Mouse (Mus musculus) liver, embryonic 15.5 days (tissue): ENCODE measurements around the gene Smyd2. TPM values are rescaled to one million over a fixed set of nuclear protein-coding genes. Genes with fewer than 3 reads are reported as not detected.

Experiments
- ATAC-seq: fragments of 200-750 bp; cut with Nextera tagmentation; 2 replicates; pipeline ENCODE4 v1.8.0; 2017; ENCODE audit warnings: moderate number of reproducible peaks, mild to moderate bottlenecking, moderate library complexity; ENCODE audit not compliant: insufficient read depth
- H3K27ac ChIP-seq: fragments of 300-500 bp; sonication (generic); replicated peaks from 2 replicates; pipeline ENCODE4 v1.5.1; 2015; ENCODE audit warnings: mild to moderate bottlenecking, inconsistent platforms
- H3K27me3 ChIP-seq: fragments of 300-500 bp; sonication (generic); 2 replicates; pipeline ENCODE4 v1.6.1; 2015; ENCODE audit warnings: mild to moderate bottlenecking, inconsistent platforms
- H3K36me3 ChIP-seq: fragments of 300-500 bp; sonication (generic); replicated peaks from 2 replicates; pipeline ENCODE4 v1.6.1; 2015; ENCODE audit warnings: moderate library complexity, mild to moderate bottlenecking, inconsistent platforms
- H3K4me1 ChIP-seq: fragments of 300-500 bp; sonication (generic); replicated peaks from 2 replicates; pipeline ENCODE4 v1.6.1; 2015; ENCODE audit warnings: inconsistent platforms
- H3K4me2 ChIP-seq: fragments of 300-500 bp; sonication (generic); 2 replicates; pipeline ENCODE4 v1.6.1; 2015; ENCODE audit warnings: moderate library complexity, mild to moderate bottlenecking, inconsistent platforms
- H3K4me3 ChIP-seq: fragments of 300-500 bp; sonication (generic); replicated peaks from 2 replicates; pipeline ENCODE4 v1.5.1; 2015; ENCODE audit warnings: mild to moderate bottlenecking, inconsistent platforms
- H3K9ac ChIP-seq: fragments of 300-500 bp; sonication (generic); 2 replicates; pipeline ENCODE4 v1.6.1; 2015; ENCODE audit warnings: moderate library complexity, mild to moderate bottlenecking, inconsistent platforms
- H3K9me3 ChIP-seq: fragments of 300-500 bp; sonication (generic); replicated peaks from 2 replicates; pipeline ENCODE4 v1.6.1; 2016; ENCODE audit warnings: inconsistent platforms
- WGBS: fragments of 180-500 bp; shearing (Covaris S2); methylation state at CpG from one replicate; pipeline ENCODE4 v1.1.7; 2015; ENCODE audit warnings: mixed read lengths; ENCODE audit not compliant: insufficient replicate concordance; 5-methylcytosine and 5-hydroxymethylcytosine counted together
- polyA plus RNA-seq: library from polyadenylated mRNA; unstranded; fragments of >200 nt; fragmentation: Nextera tagmentation; extraction: Ambion mirVana; gene quantifications from 2 replicates; pipeline ENCODE4 v1.2.1, GENCODE M21; 2015

Smyd2 gene
- 27.2 and 28.0 TPM in 2 replicates for polyA plus RNA-seq

GRCm38 (mm10) chr1:189921818-189922592 lies at the start of gene Smyd2:
TSS of gene Smyd2 (minus strand) at chr1:189922363.
- Histone ChIP-seq H3K9ac (peak within 1 kb of the TSS; percentile 56), H3K27me3 (no peaks in the 10 kb centered on the region), H3K9me3 (no peaks in the 10 kb centered on the region), H3K36me3 (no peaks in the 10 kb centered on the region), H3K4me3 (peak within 1 kb of the TSS; percentile 68), H3K27ac (peak within 1 kb of the TSS; percentile 38; the same call in 1 of the 2 replicates), H3K4me2 (peak within 1 kb of the TSS; percentile 92), H3K4me1 (peaks cover 20% of the 10 kb centered on the region)
- peak; percentile 92 for ATAC-seq
- under 1% methylated on average over 77 of the region's 90 CpGs for WGBS

GRCm38 (mm10) chr1:189970381-189970780 lies 48.2 kb upstream of the Smyd2 start:
- no peak for ATAC-seq
- Histone ChIP-seq H3K9me3 (no peaks in the 10 kb centered on the region), H3K27ac (no peak overlapping the region), H3K4me1 (no peaks in the 10 kb centered on the region), H3K4me3 (no peak overlapping the region), H3K36me3 (no peaks in the 10 kb centered on the region), H3K27me3 (no peaks in the 10 kb centered on the region), H3K9ac (no peak overlapping the region), H3K4me2 (no peak overlapping the region)
- 64% methylated on average over 8 of the region's 8 CpGs for WGBS

GRCm38 (mm10) chr1:189968027-189968426 lies 45.9 kb upstream of the Smyd2 start:
- Histone ChIP-seq H3K27me3 (no peaks in the 10 kb centered on the region), H3K36me3 (no peaks in the 10 kb centered on the region), H3K27ac (no peak overlapping the region), H3K9me3 (no peaks in the 10 kb centered on the region), H3K4me2 (no peak overlapping the region), H3K9ac (no peak overlapping the region), H3K4me1 (no peaks in the 10 kb centered on the region), H3K4me3 (no peak overlapping the region)
- no peak for ATAC-seq
- 49% methylated on average over 4 of the region's 4 CpGs for WGBS

DNA sequence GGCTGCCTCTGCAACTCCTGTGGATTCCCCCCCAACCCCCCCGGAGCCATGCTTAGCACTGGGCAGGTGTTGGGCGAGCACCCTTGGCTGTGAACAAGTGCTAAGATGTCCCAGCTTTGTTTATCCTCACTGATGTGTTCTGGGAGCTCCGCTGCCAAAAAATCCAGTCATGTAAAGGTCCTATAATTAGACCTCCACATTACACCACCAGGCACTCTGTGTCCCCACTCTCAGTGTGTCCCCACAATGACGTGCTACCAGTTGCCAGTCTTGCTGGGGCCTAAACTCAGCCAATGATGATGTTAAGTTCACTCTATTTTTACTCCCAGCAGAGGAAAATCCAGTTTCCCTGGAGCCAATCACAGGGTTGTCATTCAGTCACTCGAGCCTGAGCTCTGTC lies 38.3 kb upstream of the Smyd2 start:
- no peaks in the 10 kb centered on the region for H3K4me1 ChIP-seq
- H3K4me3 ChIP-seq = no peak overlapping the region
- no peaks in the 10 kb centered on the region for H3K9me3 ChIP-seq
- no peak overlapping the region for H3K27ac ChIP-seq
- ATAC-seq = no peak
- no peaks in the 10 kb centered on the region for H3K27me3 ChIP-seq
- H3K36me3 ChIP-seq = no peaks in the 10 kb centered on the region
- no peak overlapping the region for H3K4me2 ChIP-seq
- 51% methylated on average over 5 of the region's 5 CpGs for WGBS
- no peak overlapping the region for H3K9ac ChIP-seq

DNA sequence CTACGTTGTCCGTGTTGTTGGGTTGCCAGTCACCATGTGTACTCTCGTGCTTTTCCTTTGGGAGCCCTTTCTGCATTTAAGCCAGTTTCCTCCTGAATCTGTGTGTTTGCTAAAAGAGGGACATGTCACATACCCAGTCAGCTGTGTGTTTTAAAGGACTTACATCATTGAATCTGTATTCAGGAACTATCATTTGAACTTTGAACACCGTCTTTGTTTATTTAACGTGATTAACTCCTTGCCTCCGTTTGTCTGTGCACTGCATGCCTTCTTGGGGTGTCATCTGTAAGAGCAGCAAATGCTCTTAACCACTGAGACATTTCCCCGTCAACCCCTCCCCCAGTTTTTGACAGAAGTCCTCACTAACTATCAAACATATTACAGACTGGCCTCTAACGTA lies 37.6 kb upstream of the Smyd2 start:
- Histone ChIP-seq H3K27ac (no peak overlapping the region), H3K9me3 (no peaks in the 10 kb centered on the region), H3K36me3 (no peaks in the 10 kb centered on the region), H3K4me1 (no peaks in the 10 kb centered on the region), H3K27me3 (no peaks in the 10 kb centered on the region), H3K4me2 (no peak overlapping the region), H3K4me3 (no peak overlapping the region), H3K9ac (no peak overlapping the region)
- no peak for ATAC-seq
- whole genome bisulfite sequencing = 66% methylated on average over 8 of the region's 8 CpGs

DNA sequence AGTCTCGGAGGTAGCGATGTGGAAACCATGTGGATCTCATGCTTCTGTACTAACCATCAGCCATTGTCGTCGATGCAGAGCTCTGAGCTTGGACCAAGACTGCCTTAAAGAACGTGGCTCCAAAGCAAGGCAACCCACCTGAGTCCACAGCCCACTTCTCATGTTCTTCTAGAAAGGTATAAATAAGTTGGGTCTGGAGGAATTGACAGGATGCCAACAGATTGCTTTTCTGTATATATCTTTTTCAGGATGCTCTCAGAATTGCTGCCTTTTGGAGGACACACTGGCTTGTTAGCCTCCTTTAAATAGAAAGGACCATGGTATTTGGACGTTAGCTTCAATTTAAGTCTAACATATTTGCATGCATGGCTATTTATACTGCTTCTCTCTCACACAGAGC lies 29.7 kb upstream of the Smyd2 start:
- Histone ChIP-seq H3K27ac (no peak overlapping the region), H3K27me3 (no peaks in the 10 kb centered on the region), H3K4me2 (no peak overlapping the region), H3K4me3 (no peak overlapping the region), H3K9ac (no peak overlapping the region), H3K36me3 (no peaks in the 10 kb centered on the region), H3K9me3 (no peaks in the 10 kb centered on the region), H3K4me1 (no peaks in the 10 kb centered on the region)
- WGBS = 62% methylated on average over 6 of the region's 6 CpGs
- no peak for ATAC-seq

DNA sequence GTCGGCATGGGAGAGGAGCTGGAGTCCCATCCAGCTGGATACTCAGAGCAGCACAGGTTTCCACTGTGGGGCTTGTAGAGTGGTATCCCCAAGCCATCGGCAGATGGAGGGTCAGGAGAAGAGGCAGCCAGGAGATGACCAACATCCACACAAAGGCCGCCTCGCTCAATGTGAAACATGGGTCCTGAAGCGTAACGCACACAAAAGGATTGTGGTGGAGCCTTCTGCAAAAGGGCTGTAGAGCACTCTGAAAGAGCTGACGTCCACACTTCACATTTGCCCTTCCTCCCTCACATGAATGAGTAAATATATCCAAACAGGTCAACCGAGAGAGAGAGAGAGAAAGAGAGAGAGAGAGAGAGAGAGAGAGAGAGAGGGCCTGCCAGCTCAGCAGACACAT lies 25.2 kb upstream of the Smyd2 start:
- Histone ChIP-seq H3K27ac (no peak overlapping the region), H3K4me1 (no peaks in the 10 kb centered on the region), H3K4me2 (no peak overlapping the region), H3K36me3 (no peaks in the 10 kb centered on the region), H3K27me3 (no peaks in the 10 kb centered on the region), H3K9me3 (no peaks in the 10 kb centered on the region), H3K9ac (no peak overlapping the region), H3K4me3 (no peak overlapping the region)
- ATAC-seq = no peak
- 71% methylated on average over 8 of the region's 8 CpGs for WGBS

DNA sequence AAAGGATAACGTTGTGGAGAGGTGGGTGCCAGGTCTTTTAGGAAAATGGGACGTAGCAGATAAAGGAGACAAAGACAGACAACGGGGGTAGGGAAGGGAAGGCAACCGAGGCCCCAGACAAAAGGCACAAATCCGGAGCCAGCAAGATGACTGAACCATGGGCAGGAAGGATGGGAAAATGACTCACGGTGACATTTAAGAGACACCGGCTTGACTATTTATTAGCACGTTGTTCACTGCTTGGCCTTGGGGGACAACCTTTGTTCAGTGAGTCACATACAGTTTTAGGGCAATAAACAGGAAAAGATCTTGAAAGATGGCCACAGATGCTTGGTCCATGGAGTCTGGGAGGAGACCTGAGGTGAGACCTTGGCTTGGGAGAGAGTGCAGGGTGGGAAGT lies 24.0 kb upstream of the Smyd2 start:
- no peak overlapping the region for H3K9ac ChIP-seq
- no peaks in the 10 kb centered on the region for H3K36me3 ChIP-seq
- no peak for ATAC-seq
- no peaks in the 10 kb centered on the region for H3K9me3 ChIP-seq
- H3K4me3 ChIP-seq = no peak overlapping the region
- no peaks in the 10 kb centered on the region for H3K27me3 ChIP-seq
- H3K4me1 ChIP-seq = no peaks in the 10 kb centered on the region
- H3K4me2 ChIP-seq = no peak overlapping the region
- 48% methylated on average over 8 of the region's 8 CpGs for WGBS
- no peak overlapping the region for H3K27ac ChIP-seq

DNA sequence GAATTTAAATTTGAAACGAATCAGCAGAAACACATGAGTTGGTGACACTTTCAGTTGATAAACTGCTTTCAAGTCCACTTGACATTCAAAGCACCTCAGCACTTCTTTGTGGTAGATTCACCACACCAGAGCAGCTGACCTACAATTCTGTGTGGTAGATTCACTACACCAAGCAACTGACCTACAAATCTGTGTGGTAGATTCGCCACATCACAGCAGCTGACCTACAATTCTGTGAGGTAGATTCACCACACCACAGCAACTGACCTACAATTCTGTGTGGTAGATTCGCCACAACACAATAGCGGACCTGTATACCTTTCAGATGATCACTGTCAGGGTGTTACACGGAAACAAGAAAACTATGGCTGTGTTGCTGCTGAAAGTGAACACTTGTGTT lies 19.6 kb upstream of the Smyd2 start:
- H3K4me2 ChIP-seq = no peak overlapping the region
- no peaks in the 10 kb centered on the region for H3K27me3 ChIP-seq
- H3K4me3 ChIP-seq = no peak overlapping the region
- no peak overlapping the region for H3K27ac ChIP-seq
- H3K9me3 ChIP-seq = no peaks in the 10 kb centered on the region
- no peaks in the 10 kb centered on the region for H3K36me3 ChIP-seq
- 72% methylated on average over 5 of the region's 5 CpGs for WGBS
- H3K9ac ChIP-seq = no peak overlapping the region
- no peaks in the 10 kb centered on the region for H3K4me1 ChIP-seq
- no peak for ATAC-seq

- no peak for ATAC-seq
- no peaks in the 10 kb centered on the region for H3K36me3 ChIP-seq
- no peaks in the 10 kb centered on the region for H3K27me3 ChIP-seq
- H3K4me2 ChIP-seq = no peak overlapping the region
- H3K9ac ChIP-seq = no peak overlapping the region
- peaks cover 8% of the 10 kb centered on the region; the same call in 1 of the 2 replicates for H3K4me1 ChIP-seq
- no peak overlapping the region for H3K4me3 ChIP-seq
- H3K27ac ChIP-seq = no peak overlapping the region
- no peaks in the 10 kb centered on the region for H3K9me3 ChIP-seq
- WGBS = 46% methylated on average over 10 of the region's 10 CpGs
Observed at GRCm38 (mm10) chr1:189936436-189937105, 14.4 kb upstream of the Smyd2 start.

- Histone ChIP-seq H3K27ac (no peak overlapping the region), H3K4me2 (no peak overlapping the region), H3K9ac (no peak overlapping the region), H3K4me1 (peaks cover 8% of the 10 kb centered on the region; the same call in 1 of the 2 replicates), H3K4me3 (no peak overlapping the region), H3K9me3 (no peaks in the 10 kb centered on the region), H3K27me3 (no peaks in the 10 kb centered on the region), H3K36me3 (no peaks in the 10 kb centered on the region)
- 32% methylated on average over 9 of the region's 9 CpGs for WGBS
- 0 out of 2 replicates have a peak, but pooled peaks have one; percentile 58 for ATAC-seq
Observed at GRCm38 (mm10) chr1:189933480-189934202, 11.5 kb upstream of the Smyd2 start.
